18 mouse cellular contexts compared by ENCODE assay signal in genomic region chr1:159902120-159902497, GRCm38 (mm10).
"Had no signal": no experiment of that assay in that cellular context is flagged by ENCODE, and none has a peak within 500 bp of the region (broad histone marks: within the 10 kb centered on the region; RNA-seq: fewer than 3 reads in every experiment).

No protein-coding gene starts in this region.

- H3K4me1 ChIP-seq: liver, embryonic 13.5 days had no signal

- ATAC-seq: intestine, embryonic 16.5 days had no signal

- DNase-seq: kidney, adult 18-20 months; kidney, postnatal 10 days; kidney, postnatal 36 days; layer of hippocampus, postnatal 36 days; liver, embryonic 13.5 days; lung, adult 2 months; lung, postnatal 14 days; lung, postnatal 4 days; right cerebral cortex, adult 18-20 months; right cerebral cortex, postnatal 14 days; right cerebral cortex, postnatal 4 days; thymus, adult 2 months; thymus, postnatal 14 days; thymus, postnatal 4 days had no signal

- H3K27me3 ChIP-seq: liver, embryonic 13.5 days; midbrain, embryonic 12.5 days had no signal

- H3K4me2 ChIP-seq: liver, embryonic 13.5 days; midbrain, embryonic 12.5 days had no signal

- H3K27ac ChIP-seq: left cerebral cortex, adult 2 months; liver, embryonic 13.5 days; stomach, postnatal 0 days had no signal

- H3K9ac ChIP-seq: liver, embryonic 13.5 days; midbrain, embryonic 12.5 days had no signal

- H3K9me3 ChIP-seq: liver, embryonic 13.5 days; midbrain, embryonic 12.5 days had no signal

- H3K36me3 ChIP-seq: liver, embryonic 13.5 days; midbrain, embryonic 12.5 days had no signal

- H3K4me3 ChIP-seq: left cerebral cortex, adult 2 months; liver, embryonic 13.5 days; midbrain, embryonic 12.5 days had no signal
